1 mouse cellular context compared by ENCODE assay signal in the genomic region with DNA sequence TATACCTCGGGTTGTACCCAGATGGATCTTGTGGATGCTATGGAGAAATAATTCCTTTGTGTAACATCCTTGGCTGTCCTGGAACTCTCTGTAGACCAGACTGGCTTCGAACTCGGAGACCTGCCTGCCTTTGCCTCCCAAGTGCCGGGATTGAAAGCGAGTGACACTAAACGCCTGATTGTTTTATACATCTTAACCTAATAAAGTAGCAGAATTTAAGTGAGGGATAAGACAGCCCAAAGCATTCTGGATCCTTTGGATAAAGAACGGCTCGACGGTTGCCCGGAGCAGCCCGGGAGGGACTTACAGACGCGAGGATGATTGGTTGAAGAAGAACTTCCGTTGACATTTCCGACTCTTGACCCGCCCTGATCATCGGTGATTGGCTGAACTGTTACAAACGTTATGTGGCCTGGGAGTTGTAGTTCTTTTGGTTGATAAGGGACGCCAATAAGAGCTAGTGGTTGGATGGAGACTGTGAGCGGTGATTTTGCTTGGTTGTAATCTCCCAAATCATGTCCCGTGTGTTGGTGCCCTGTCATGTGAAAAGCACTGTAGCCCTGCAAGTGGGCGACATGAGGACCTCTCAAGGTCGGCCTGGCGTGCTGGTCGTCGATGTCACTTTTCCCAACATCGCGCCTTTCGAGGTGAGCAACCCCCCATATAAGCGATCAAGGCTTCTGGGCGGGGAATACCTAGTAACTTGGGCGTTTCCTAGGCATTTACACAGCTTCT.
A peak's percentile ranks its signal among the peaks of the same experiment; 100 is the strongest.
TF ChIP-seq lines count a peak whose summit lies in the region.

Gene Nicn1, plus strand, starts transcription at position 414 of the 735 bp plus-strand sequence.

TF ChIP-seq in CH12.LX, 34 proteins besides CTCF, POLR2A, EP300 and RAD21 (continued from another document):
- TF ChIP-seq CHD1 (IDR thresholded peaks at IDR 0.05; ENCODE audit: low read depth, low read length) (no peak), TCF12 (IDR thresholded peaks at IDR 0.05; ENCODE audit: low read depth, low read length) (peak; percentile 60), TBP (conservative IDR thresholded peaks at IDR 0.05; ENCODE audit: low read depth, low read length) (peak; percentile 74), ETS1 (conservative IDR thresholded peaks at IDR 0.05; ENCODE audit: low read depth, low read length) (no peak), SMC3 (IDR thresholded peaks at IDR 0.05; ENCODE audit: low read depth, low read length) (no peak), ZC3H11A (IDR thresholded peaks at IDR 0.05; ENCODE audit: low read depth, low read length) (no peak), CHD2 (IDR thresholded peaks at IDR 0.05; ENCODE audit: low read length) (peak; percentile 90), USF2 (conservative IDR thresholded peaks at IDR 0.05; ENCODE audit: low read depth, low read length) (no peak), SIN3A (IDR thresholded peaks at IDR 0.05; ENCODE audit: low read length) (peak; percentile 33; the same call in 1 of the 2 replicates), ZNF384 (IDR thresholded peaks at IDR 0.05; ENCODE audit: low read depth, low read length) (no peak), KAT2A (IDR thresholded peaks at IDR 0.05; ENCODE audit: insufficient replicate concordance, low read length) (peak; percentile 96), MAZ (IDR thresholded peaks at IDR 0.05; ENCODE audit: low read depth, low read length) (no peak), ZMIZ1 (IDR thresholded peaks at IDR 0.05; ENCODE audit: low read depth, low read length) (no peak), IRF4 (IDR thresholded peaks at IDR 0.05; ENCODE audit: low read depth, low read length) (peak; percentile 40; the same call in 1 of the 2 replicates), MEF2A (IDR thresholded peaks at IDR 0.05; ENCODE audit: borderline replicate concordance, low read depth, low read length) (no peak), MXI1 (IDR thresholded peaks at IDR 0.05; ENCODE audit: low read depth, low read length) (no peak), MAX (IDR thresholded peaks at IDR 0.05; ENCODE audit: low read length) (peak; percentile 45; the same call in 1 of the 2 replicates), HCFC1 (IDR thresholded peaks at IDR 0.05; ENCODE audit: low read depth, low read length) (peak; percentile 99), UBTF (IDR thresholded peaks at IDR 0.05; ENCODE audit: low read depth, low read length) (no peak), BHLHE40 (IDR thresholded peaks at IDR 0.05; ENCODE audit: low read depth, low read length) (no peak)
